Mouse (Mus musculus) midbrain, postnatal 0 days (tissue): ENCODE results near the gene Gnat3. TPM values are rescaled to one million over a fixed set of nuclear protein-coding genes. Genes with fewer than 3 reads are reported as not detected.

Experiments used
- ATAC-seq: fragments of 200-750 bp; cut with Nextera tagmentation; 2 replicates; pipeline ENCODE4 v1.8.0; 2017; ENCODE audit warnings: moderate number of reproducible peaks, mild to moderate bottlenecking, moderate TSS enrichment, moderate library complexity; ENCODE audit not compliant: low FRiP score
- DNase-seq: peaks from one replicate; pipeline ENCODE4 v3.0.0-alpha.2; 2015; ENCODE audit warnings: low spot score
- H3K27ac ChIP-seq: fragments of 300-500 bp; sonication (generic); 2 replicates; pipeline ENCODE4 v1.5.1; 2014; ENCODE audit warnings: low read depth, mild to moderate bottlenecking, low read length, mixed read lengths
- H3K27me3 ChIP-seq: fragments of 300-500 bp; sonication (generic); 2 replicates; pipeline ENCODE4 v1.6.1; 2014; ENCODE audit warnings: low read length, control low read depth, mixed read lengths; ENCODE audit not compliant: insufficient read depth
- H3K36me3 ChIP-seq: fragments of 300-500 bp; sonication (generic); 2 replicates; pipeline ENCODE4 v1.6.1; 2014; ENCODE audit warnings: low read length, control low read depth, mixed read lengths; ENCODE audit not compliant: insufficient read depth
- H3K4me1 ChIP-seq: fragments of 300-500 bp; sonication (generic); 2 replicates; pipeline ENCODE4 v1.6.1; 2014; ENCODE audit warnings: mild to moderate bottlenecking, control low read depth, antibody characterized with exemption, low read length, mixed read lengths; ENCODE audit not compliant: insufficient read depth
- H3K4me2 ChIP-seq: fragments of 300-500 bp; sonication (generic); 2 replicates; pipeline ENCODE4 v1.6.1; 2014; ENCODE audit warnings: low read depth, mild to moderate bottlenecking, low read length, mixed read lengths; ENCODE audit not compliant: poor library complexity, severe bottlenecking
- H3K4me3 ChIP-seq: fragments of 300-500 bp; sonication (generic); 2 replicates; pipeline ENCODE4 v1.5.1; 2014; ENCODE audit warnings: low read depth, mild to moderate bottlenecking, low read length, moderate library complexity
- H3K9ac ChIP-seq: fragments of 300-500 bp; sonication (generic); replicated peaks from 2 replicates; pipeline ENCODE4 v1.6.1; 2014; ENCODE audit warnings: mild to moderate bottlenecking, low read length, moderate library complexity, mixed read lengths; ENCODE audit not compliant: poor library complexity, severe bottlenecking
- H3K9me3 ChIP-seq: fragments of 300-500 bp; sonication (generic); 2 replicates; pipeline ENCODE4 v1.6.1; 2016; ENCODE audit warnings: low read length, control low read depth
- CTCF ChIP-seq: IDR thresholded peaks from 2 replicates; pipeline ENCODE4 v1.5.1; 2016; ENCODE audit warnings: antibody characterized with exemption, mild to moderate bottlenecking
- WGBS: fragments of 180-500 bp; shearing (Covaris S2); extraction: QIAGEN DNeasy Blood & Tissue Kit; methylation state at CpG from one replicate; pipeline ENCODE4 v1.1.7; 2014; 5-methylcytosine and 5-hydroxymethylcytosine counted together
- polyA plus RNA-seq: library from polyadenylated mRNA; unstranded; fragments of >200 nt; fragmentation: Nextera tagmentation; extraction: Ambion mirVana; gene quantifications from 2 replicates; pipeline ENCODE4 v1.2.1, GENCODE M21; 2015
- total RNA-seq: library from RNA; depleted of rRNA; stranded (reverse); fragments of >200 nt; gene quantifications from 2 replicates; pipeline ENCODE4 v1.2.3, GENCODE M21; 2014

Gnat3 gene
- total and polyA plus RNA-seq, 2 experiments from 2014 or later, result not detected

DNA sequence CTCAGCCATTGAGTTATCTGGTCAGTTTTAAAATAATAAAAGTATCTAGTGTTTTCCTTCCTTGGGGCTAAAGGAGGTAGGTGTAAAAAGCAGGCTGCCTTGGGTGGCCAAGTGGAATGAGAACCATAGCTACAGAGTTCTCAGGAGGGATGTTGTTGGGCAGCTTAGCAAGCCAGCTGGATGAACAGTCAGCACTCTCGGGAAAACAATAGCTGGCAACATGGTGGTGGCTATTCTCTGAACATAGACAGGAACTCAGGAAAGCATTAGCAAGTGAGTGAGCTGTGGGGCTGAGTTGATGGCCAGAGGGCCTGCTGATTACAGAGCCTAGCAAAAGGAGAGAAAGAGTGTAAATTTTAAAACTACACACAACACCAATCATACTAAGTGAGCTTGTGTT lies 27.8 kb upstream of the Gnat3 start:
- Histone ChIP-seq H3K4me1 (no peaks in the 10 kb centered on the region), H3K9ac (no peak overlapping the region), H3K27me3 (no peaks in the 10 kb centered on the region), H3K4me3 (no peak overlapping the region), H3K27ac (no peak overlapping the region), H3K36me3 (no peaks in the 10 kb centered on the region), H3K4me2 (no peak overlapping the region), H3K9me3 (no peaks in the 10 kb centered on the region)
- TF ChIP-seq CTCF, result no peak
- ATAC-seq (no peak), DNase-seq (no peak)
- 63% methylated on average over 1 of the region's 1 CpGs for WGBS

DNA sequence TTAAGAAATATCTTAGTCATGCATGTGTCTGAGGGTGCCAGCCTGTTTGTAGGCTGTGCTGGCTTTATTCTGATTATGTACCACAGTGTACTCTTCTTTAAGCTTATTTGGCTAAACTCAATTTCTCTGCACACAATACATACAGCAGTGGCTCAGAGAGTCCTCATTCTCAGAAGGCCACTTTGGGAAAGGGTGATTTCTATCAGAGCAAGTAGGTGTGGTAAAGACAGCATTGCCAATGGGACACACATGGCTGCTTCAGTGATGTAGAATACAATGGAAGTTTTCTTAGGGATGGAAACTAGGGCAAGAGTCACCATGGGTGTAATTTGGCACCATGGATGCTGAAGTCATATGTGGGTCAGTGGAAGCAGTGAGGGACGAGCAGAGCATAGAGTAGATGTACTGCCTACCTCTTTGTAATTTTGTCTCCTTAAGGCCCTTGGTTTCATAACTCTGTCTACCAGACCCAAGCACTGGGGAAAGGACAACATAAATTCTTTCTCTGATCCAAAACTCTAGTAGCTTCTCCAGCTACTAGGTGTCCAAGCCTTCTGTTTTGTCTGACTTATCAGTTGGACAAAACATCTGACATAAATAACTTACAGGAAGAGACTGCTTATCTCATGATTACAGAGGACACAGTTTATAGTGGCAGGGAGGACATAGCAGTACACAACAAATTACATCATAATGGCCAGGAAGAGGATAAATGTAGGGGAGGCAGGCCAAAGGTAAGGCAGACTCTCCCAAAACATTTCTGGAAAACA lies 24.0 kb upstream of the Gnat3 start:
- Histone ChIP-seq H3K36me3 (no peaks in the 10 kb centered on the region), H3K9me3 (no peaks in the 10 kb centered on the region), H3K9ac (no peak overlapping the region), H3K4me3 (no peak overlapping the region), H3K4me1 (no peaks in the 10 kb centered on the region), H3K27me3 (no peaks in the 10 kb centered on the region), H3K27ac (no peak overlapping the region), H3K4me2 (no peak overlapping the region)
- no peak for TF ChIP-seq CTCF
- no peak for ATAC-seq
- 64% methylated on average over 1 of the region's 1 CpGs for WGBS
- no peak for DNase-seq

DNA sequence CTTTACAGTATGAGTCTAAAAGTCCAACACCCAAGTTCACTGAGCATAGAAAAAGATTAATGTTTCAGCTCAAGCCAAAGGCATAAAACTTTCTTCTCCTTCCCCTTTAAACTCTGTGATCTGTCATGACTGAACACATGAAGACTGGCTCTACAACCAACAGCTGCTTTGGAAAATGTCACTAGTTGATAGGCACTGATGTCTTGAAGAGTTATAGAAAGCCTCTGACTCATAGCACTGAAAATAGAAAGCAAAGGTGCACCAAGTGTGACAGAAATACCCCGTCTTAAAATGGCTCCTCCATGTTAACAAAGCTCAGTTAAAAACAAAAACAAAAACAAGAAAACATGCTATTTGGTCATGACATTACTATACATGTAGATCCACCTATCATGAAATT lies 5.9 kb upstream of the Gnat3 start:
- Histone ChIP-seq H3K4me2 (no peak overlapping the region), H3K27ac (no peak overlapping the region), H3K27me3 (no peaks in the 10 kb centered on the region), H3K9ac (no peak overlapping the region), H3K4me1 (no peaks in the 10 kb centered on the region), H3K4me3 (no peak overlapping the region), H3K36me3 (no peaks in the 10 kb centered on the region), H3K9me3 (no peaks in the 10 kb centered on the region)
- no peak for ATAC-seq
- DNase-seq, result no peak
- 95% methylated on average over 1 of the region's 1 CpGs for WGBS
- TF ChIP-seq CTCF, result no peak

DNA sequence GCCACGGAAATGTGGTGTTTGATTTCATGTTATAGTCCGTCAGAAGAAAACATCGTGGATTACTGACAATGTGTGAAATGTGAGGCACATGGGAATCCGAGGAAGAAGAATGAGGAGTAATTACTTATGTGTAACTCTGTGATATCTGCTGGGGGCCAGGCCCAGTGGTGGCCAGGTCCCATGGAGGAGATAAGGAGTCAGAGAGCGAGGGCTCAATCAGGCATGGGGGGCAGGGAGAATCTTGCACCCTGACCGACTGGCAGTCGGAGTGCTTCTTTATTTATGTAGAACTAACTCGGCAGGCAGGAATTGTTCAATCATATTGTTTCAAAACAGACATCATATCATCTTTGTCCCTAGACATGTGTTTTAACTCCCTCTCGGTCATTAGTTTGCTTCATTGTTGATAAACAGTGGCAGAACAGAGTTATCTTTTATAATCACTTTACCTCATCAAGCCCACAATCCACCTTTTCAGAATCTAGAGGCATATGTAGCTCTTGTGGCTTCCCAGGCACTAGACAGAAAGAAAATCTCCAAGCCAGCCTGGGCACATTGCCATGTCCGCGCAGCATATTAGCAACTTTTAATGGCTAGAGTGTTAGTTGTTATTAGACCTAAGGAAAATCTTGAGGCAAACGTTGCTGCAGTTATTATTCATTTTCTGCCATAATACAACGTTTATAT lies 7.5 kb downstream of the Gnat3 start:
- Histone ChIP-seq H3K4me1 (no peaks in the 10 kb centered on the region), H3K9me3 (no peaks in the 10 kb centered on the region), H3K9ac (no peak overlapping the region), H3K4me2 (no peak overlapping the region), H3K27me3 (no peaks in the 10 kb centered on the region), H3K4me3 (no peak overlapping the region), H3K36me3 (no peaks in the 10 kb centered on the region), H3K27ac (no peak overlapping the region)
- no peak for DNase-seq
- no peak for TF ChIP-seq CTCF
- no peak for ATAC-seq
- 79% methylated on average over 13 of the region's 13 CpGs for WGBS

DNA sequence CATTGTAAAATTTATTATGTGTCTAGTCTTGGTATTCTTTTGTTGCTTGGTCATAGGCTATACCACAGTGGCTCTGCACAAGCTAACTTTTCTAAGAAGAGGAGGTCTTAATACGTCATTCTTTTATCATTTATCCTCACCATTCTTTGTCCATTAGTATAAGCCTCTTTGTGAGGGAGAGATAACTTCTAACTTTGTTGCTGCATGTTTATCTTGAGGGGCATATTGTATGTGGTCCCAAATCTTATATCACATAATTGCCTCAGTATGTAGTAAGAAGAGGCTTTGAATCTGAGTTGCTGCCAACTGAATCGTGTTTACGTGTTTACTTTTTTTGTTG lies 8.0 kb downstream of the Gnat3 start:
- Histone ChIP-seq H3K4me1 (no peaks in the 10 kb centered on the region), H3K27ac (no peak overlapping the region), H3K27me3 (no peaks in the 10 kb centered on the region), H3K4me2 (no peak overlapping the region), H3K9ac (no peak overlapping the region), H3K9me3 (no peaks in the 10 kb centered on the region), H3K4me3 (no peak overlapping the region), H3K36me3 (no peaks in the 10 kb centered on the region)
- DNase-seq, result no peak
- no peak for TF ChIP-seq CTCF
- no peak for ATAC-seq
- WGBS, result 91% methylated on average over 3 of the region's 3 CpGs

DNA sequence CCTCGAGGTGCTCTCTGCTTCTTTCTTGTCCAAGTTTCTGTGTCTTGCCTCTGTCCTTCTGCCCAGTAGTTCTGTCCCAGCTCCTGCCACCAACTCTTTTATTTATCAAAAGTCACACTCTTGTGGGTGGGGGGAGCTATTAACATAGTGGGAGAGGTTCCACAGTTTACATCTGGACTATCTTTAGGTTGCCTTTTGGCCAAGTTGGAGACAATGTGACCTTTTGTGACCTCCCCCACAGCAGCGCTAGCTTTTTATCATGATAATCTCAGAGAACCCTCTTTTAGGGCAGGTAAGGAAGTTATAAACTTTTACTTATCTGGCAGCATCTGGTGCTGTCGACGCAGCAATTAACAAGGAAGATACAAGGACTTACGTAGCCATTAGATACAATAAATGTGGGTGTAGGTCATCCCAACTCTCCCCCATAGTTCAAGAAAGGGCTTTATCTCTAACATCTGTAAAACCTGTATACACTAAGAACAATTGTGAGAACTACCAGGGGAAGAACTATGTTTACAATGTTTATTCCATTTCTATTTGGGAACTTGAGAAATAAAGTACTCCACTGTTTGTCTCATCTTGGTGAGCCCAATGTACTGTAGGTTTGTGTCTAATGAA lies 18.3 kb downstream of the Gnat3 start:
- Histone ChIP-seq H3K9me3 (no peaks in the 10 kb centered on the region), H3K9ac (no peak overlapping the region), H3K4me1 (no peaks in the 10 kb centered on the region), H3K36me3 (no peaks in the 10 kb centered on the region), H3K27me3 (no peaks in the 10 kb centered on the region), H3K4me2 (no peak overlapping the region), H3K27ac (no peak overlapping the region), H3K4me3 (no peak overlapping the region)
- ATAC-seq, result no peak
- WGBS, result 92% methylated on average over 5 of the region's 5 CpGs
- TF ChIP-seq CTCF, result no peak
- no peak for DNase-seq
